Mouse (Mus musculus): ENCODE data around the gene Actg1. TPM values are rescaled to one million over a fixed set of nuclear protein-coding genes. Genes with fewer than 3 reads are reported as not detected.

Gene Actg1
- polyA plus RNA-seq, 1 experiment from 2014 or later: 463 TPM

GRCm38 (mm10) chr11:120344310-120344920 lies 3.9 kb downstream of the Actg1 start:
- no peaks in the 10 kb centered on the region for H3K27me3 ChIP-seq (ENCODE audit: insufficient read depth, low read length)
- H3K36me3 ChIP-seq (replicated peaks; ENCODE audit: insufficient read depth, low read length): peaks cover 10% of the 10 kb centered on the region
- H3K9ac ChIP-seq (replicated peaks): no peak overlapping the region
- no peak overlapping the region for H3K4me3 ChIP-seq (ENCODE audit: low read depth, low read length)
- no peak overlapping the region; the same call in 1 of the 2 replicates for H3K27ac ChIP-seq (ENCODE audit: low read depth)
- no peaks in the 10 kb centered on the region for H3K9me3 ChIP-seq (ENCODE audit: low read length)
- no peak for TF ChIP-seq EP300 (IDR thresholded peaks at IDR 0.05; ENCODE audit: low read depth)
- no peak for TF ChIP-seq CTCF (IDR thresholded peaks at IDR 0.05; ENCODE audit: low read depth)
- H3K4me2 ChIP-seq (ENCODE audit: low read depth, low read length): no peak overlapping the region
- DNase-seq (peak; percentile 10), ATAC-seq (no peak)
- H3K4me1 ChIP-seq (ENCODE audit: insufficient read depth): peaks cover 14% of the 10 kb centered on the region
- WGBS (ENCODE audit: insufficient replicate concordance): 70% methylated on average over 5 of the region's 5 CpGs

- no peak overlapping the region for H3K9ac ChIP-seq (replicated peaks)
- no peak overlapping the region for H3K4me2 ChIP-seq (ENCODE audit: low read depth, low read length)
- TF ChIP-seq EP300 (IDR thresholded peaks at IDR 0.05; ENCODE audit: low read depth) (no peak), CTCF (IDR thresholded peaks at IDR 0.05; ENCODE audit: low read depth) (no peak)
- H3K4me1 ChIP-seq (ENCODE audit: insufficient read depth): peaks cover 7% of the 10 kb centered on the region
- DNase-seq (peak; percentile 15), ATAC-seq (no peak)
- no peaks in the 10 kb centered on the region for H3K27me3 ChIP-seq (ENCODE audit: insufficient read depth, low read length)
- no peak overlapping the region for H3K4me3 ChIP-seq (ENCODE audit: low read depth, low read length)
- no peaks in the 10 kb centered on the region for H3K9me3 ChIP-seq (ENCODE audit: low read length)
- H3K27ac ChIP-seq (ENCODE audit: low read depth): no peak overlapping the region
- H3K36me3 ChIP-seq (replicated peaks; ENCODE audit: insufficient read depth, low read length): peaks cover 10% of the 10 kb centered on the region
- WGBS (ENCODE audit: insufficient replicate concordance): 63% methylated on average over 5 of the region's 5 CpGs
These were observed 4.6 kb downstream of the Actg1 start for GRCm38 (mm10) chr11:120343519-120344309.

- no peak overlapping the region for H3K9ac ChIP-seq (replicated peaks)
- H3K4me2 ChIP-seq (ENCODE audit: low read depth, low read length): no peak overlapping the region
- DNase-seq: peak; percentile 11
- peaks cover 10% of the 10 kb centered on the region for H3K36me3 ChIP-seq (replicated peaks; ENCODE audit: insufficient read depth, low read length)
- WGBS (ENCODE audit: insufficient replicate concordance): 76% methylated on average over 5 of the region's 5 CpGs
- H3K27me3 ChIP-seq (ENCODE audit: insufficient read depth, low read length): no peaks in the 10 kb centered on the region
- peaks cover 6% of the 10 kb centered on the region for H3K4me1 ChIP-seq (ENCODE audit: insufficient read depth)
- ATAC-seq: no peak
- H3K9me3 ChIP-seq (ENCODE audit: low read length): no peaks in the 10 kb centered on the region
- no peak overlapping the region for H3K27ac ChIP-seq (ENCODE audit: low read depth)
- TF ChIP-seq EP300 (IDR thresholded peaks at IDR 0.05; ENCODE audit: low read depth): no peak
- no peak for TF ChIP-seq CTCF (IDR thresholded peaks at IDR 0.05; ENCODE audit: low read depth)
- H3K4me3 ChIP-seq (ENCODE audit: low read depth, low read length): no peak overlapping the region
These were observed 5.6 kb downstream of the Actg1 start for GRCm38 (mm10) chr11:120342656-120343160.

GRCm38 (mm10) chr11:120341661-120342060 lies 6.7 kb downstream of the Actg1 start:
- WGBS (ENCODE audit: insufficient replicate concordance): 86% methylated on average over 4 of the region's 4 CpGs
- H3K4me1 ChIP-seq (ENCODE audit: insufficient read depth): peaks cover 6% of the 10 kb centered on the region
- no peak for ATAC-seq
- TF ChIP-seq CTCF (IDR thresholded peaks at IDR 0.05; ENCODE audit: low read depth) (no peak), EP300 (IDR thresholded peaks at IDR 0.05; ENCODE audit: low read depth) (no peak)
- no peak overlapping the region for H3K4me3 ChIP-seq (ENCODE audit: low read depth, low read length)
- peaks cover 9% of the 10 kb centered on the region for H3K36me3 ChIP-seq (replicated peaks; ENCODE audit: insufficient read depth, low read length)
- peak; percentile 8 for DNase-seq
- H3K27ac ChIP-seq (ENCODE audit: low read depth): no peak overlapping the region
- H3K4me2 ChIP-seq (ENCODE audit: low read depth, low read length): no peak overlapping the region
- no peak overlapping the region for H3K9ac ChIP-seq (replicated peaks)
- no peaks in the 10 kb centered on the region for H3K9me3 ChIP-seq (ENCODE audit: low read length)
- H3K27me3 ChIP-seq (ENCODE audit: insufficient read depth, low read length): no peaks in the 10 kb centered on the region

- ATAC-seq (peak; percentile 81), DNase-seq (peak; percentile 56)
- Histone ChIP-seq H3K27ac (ENCODE audit: low read depth) (peak overlapping the region; percentile 81), H3K9ac (replicated peaks) (no peak overlapping the region; the same call in 1 of the 2 replicates), H3K27me3 (ENCODE audit: insufficient read depth, low read length) (no peaks in the 10 kb centered on the region), H3K4me1 (ENCODE audit: insufficient read depth) (peaks cover 6% of the 10 kb centered on the region; the same call in 1 of the 2 replicates), H3K4me2 (ENCODE audit: low read depth, low read length) (peak overlapping the region; percentile 55), H3K9me3 (ENCODE audit: low read length) (no peaks in the 10 kb centered on the region), H3K36me3 (replicated peaks; ENCODE audit: insufficient read depth, low read length) (peaks cover 2% of the 10 kb centered on the region), H3K4me3 (ENCODE audit: low read depth, low read length) (no peak overlapping the region)
- 35% methylated on average over 10 of the region's 10 CpGs for WGBS (ENCODE audit: insufficient replicate concordance)
- TF ChIP-seq CTCF (IDR thresholded peaks at IDR 0.05; ENCODE audit: low read depth) (no peak), EP300 (IDR thresholded peaks at IDR 0.05; ENCODE audit: low read depth) (peak; percentile 39; the same call in 1 of the 2 replicates)
These were observed 8.3 kb downstream of the Actg1 start for GRCm38 (mm10) chr11:120339978-120340513.

GRCm38 (mm10) chr11:120338786-120339185 lies 9.6 kb downstream of the Actg1 start:
- Histone ChIP-seq H3K4me3 (ENCODE audit: low read depth, low read length) (no peak overlapping the region), H3K36me3 (replicated peaks; ENCODE audit: insufficient read depth, low read length) (no peaks in the 10 kb centered on the region), H3K4me2 (ENCODE audit: low read depth, low read length) (no peak overlapping the region), H3K27me3 (ENCODE audit: insufficient read depth, low read length) (no peaks in the 10 kb centered on the region), H3K27ac (ENCODE audit: low read depth) (no peak overlapping the region), H3K9me3 (ENCODE audit: low read length) (no peaks in the 10 kb centered on the region), H3K4me1 (ENCODE audit: insufficient read depth) (peaks cover 6% of the 10 kb centered on the region; the same call in 1 of the 2 replicates), H3K9ac (replicated peaks) (no peak overlapping the region)
- peak; percentile 8 for DNase-seq
- WGBS (ENCODE audit: insufficient replicate concordance): 66% methylated on average over 3 of the region's 3 CpGs
- no peak for ATAC-seq
- TF ChIP-seq CTCF (IDR thresholded peaks at IDR 0.05; ENCODE audit: low read depth) (peak; percentile 13; the same call in 1 of the 2 replicates), EP300 (IDR thresholded peaks at IDR 0.05; ENCODE audit: low read depth) (no peak)
